Mouse (Mus musculus) G1E-ER4 (cell line): ENCODE measurements around the gene Fan1. TPM values are rescaled to one million over a fixed set of nuclear protein-coding genes. Genes with fewer than 3 reads are reported as not detected.

Experiments
- GATA1 ChIP-seq: IDR thresholded peaks from one replicate; pipeline ENCODE4 v1.8.0; 2012; ENCODE audit warnings: low read length, inconsistent platforms
- polyA plus RNA-seq: library from polyadenylated mRNA; stranded (reverse); fragments of >175 nt; gene quantifications from 2 replicates; pipeline ENCODE4 v1.2.3, GENCODE M21; 2012

Gene Fan1
- polyA plus RNA-seq, 1 experiment: 2.4 TPM

DNA sequence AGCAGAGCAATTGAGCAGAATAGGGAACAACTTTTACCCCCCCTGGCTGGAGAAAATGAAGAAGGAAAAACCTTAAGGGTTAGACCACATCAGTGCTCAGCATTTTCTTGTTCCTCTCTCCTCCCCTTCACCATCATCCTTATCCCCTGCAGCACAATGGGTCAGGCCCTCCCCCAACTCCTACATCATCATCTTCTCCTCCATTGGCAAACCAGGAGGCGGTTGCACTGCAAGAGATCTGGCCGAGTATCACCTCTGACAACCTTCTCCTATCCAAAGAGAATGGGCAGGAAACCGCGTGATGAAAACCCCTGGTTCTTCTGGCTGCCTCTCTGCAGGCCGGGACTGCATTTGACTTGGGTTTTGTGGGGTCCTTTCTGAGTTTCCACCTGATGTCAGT is 17.2 kb downstream of the Fan1 start:
- TF ChIP-seq GATA1: no peak

DNA sequence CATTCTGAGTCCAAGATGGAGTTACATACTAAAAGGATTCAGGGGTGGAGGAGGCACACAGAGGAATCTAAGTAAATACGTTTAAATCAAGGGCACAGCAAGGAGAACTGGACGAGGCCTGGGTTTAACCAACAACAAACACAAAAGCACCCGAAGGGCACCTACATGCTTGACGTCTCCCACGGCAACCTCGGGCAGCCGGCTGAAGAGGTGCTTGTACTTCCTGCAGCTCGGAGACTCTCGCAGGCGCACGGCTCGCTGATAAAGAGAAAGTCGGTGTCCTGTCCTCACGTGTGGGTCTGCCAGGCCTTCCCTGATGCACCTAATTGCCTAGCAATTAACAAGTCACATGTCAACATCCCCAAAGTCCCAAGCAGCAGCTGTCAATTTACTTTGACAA is 19.7 kb downstream of the Fan1 start:
- no peak for TF ChIP-seq GATA1

DNA sequence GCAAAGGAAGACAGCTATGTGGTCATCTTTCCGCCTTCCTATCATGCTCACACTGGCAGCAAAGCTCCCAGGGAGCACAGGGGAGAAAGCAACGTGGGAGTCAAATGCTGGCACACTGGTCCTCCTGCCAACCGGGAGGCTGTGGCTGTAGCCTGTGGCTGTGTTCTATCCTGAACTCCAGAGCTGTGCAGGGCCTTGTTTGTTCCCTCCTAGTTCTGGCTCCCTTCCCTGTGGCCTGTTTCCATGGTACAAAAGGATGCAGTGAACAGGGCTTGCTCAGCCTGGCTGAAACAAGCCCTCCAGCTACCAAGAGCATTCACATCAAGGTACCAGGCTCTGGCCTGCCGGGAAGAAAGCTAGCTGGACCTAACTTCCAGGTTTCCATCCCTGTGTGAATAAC is 22.8 kb downstream of the Fan1 start:
- TF ChIP-seq GATA1: no peak

DNA sequence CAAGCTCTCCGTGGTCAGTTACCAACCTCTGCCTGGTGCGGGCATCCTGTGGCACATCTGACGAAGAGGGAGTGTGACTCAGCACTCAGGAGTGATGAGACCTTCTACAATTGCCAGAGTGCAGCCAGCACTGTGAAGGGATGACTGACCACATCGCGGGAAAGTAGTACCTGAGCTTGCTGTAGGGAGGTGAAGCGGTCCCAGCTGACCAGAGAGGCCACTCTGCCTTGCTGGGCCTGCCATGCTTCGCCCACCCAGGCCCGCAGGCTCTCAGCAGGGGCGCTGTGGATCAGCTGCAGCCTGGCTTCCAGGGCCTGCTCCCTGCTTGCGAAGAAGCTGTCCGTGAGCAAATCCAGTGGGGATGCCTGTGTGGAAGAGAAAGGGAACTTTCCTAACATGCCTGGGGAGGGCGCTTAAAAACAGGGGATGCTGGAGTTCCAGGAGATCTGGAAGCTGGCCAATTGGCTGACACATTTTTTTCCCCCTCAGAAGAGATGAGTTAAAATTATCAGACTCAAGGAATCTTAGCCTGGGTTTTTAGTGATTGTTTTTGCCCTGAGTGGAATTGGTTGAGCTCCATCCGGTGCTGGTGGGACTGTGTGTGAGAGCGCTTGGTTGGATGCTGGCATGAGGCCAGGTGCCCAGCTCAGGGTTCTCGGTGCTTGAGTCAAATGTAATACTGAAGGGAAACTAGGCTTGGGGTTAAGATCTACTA is 24.6 kb downstream of the Fan1 start:
- TF ChIP-seq GATA1: no peak

DNA sequence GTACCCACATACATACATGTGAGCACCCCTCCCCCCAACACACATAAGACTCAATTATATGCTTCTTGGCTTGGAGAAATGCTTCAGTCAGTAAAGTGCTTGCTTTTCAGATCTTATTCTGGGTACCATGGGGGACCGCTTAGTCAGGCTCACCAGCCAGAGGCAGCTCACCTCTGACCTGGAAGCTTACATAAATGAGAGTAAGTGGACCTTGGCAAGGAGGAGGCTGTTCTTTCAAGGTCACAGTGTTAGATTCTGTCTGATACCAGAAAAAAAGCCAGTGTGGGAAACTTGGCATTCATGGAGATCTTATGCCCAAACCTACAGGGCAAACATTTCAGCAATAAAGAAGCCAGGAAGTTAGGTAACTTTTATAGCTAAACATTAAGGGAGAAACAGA is 26.1 kb downstream of the Fan1 start:
- TF ChIP-seq GATA1: no peak

DNA sequence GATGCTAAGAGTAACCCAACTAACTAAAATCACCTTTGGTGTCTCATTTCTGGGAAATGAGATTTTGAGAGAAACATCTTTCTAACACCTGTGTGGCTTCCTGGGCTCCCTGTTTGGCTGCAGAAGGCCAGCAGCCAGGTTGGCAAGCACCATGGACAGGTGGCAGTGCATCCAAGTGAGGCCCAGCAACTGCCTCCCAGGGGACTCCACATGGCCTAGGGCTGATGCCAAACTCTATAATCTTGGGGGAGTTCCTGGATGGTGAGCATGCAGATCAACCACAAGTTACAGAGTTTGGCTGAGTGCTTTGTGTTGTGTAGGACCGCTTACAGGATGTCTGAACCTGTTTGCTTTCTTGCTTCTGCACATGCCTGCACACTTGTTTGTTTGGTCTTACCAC is 41.2 kb downstream of the Fan1 start:
- no peak for TF ChIP-seq GATA1

DNA sequence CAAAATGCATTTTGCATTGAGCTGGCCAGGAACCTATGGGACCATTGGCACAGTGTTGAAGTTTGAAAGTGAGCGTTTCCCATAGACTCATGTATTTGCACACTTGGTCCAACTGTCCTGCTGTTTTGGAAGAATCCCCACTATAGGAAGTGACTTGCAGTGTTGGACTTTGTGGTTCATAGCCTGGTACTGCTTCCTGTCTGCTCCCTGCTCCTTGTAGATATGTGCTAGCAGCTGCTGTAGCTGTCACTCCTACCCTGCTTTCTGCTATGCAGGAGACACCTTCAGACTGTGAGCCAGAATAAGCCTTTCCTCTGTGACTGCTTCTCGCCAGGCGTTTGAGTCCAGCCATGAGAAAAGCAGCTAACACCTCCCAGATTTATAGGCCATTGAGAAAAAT is 42.6 kb downstream of the Fan1 start:
- TF ChIP-seq GATA1: no peak

DNA sequence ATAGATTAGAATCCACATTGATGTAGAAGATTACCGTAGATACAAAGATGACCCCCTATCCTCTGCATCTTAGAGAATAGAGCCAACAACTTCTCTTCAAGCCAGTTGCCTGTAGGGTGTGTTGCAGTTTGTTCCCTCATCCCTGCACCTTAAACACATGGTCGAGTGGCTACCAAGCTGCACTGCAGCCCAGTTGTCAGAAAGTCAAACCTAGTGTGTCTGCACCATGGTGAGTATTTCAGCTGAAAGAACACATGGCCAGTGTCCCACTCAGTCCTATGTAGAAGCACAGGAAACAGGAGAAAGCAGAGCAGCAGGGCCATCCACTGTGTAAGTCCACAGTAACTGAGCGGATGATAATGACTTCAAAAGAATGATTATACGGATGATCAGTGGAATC is 46.4 kb downstream of the Fan1 start:
- TF ChIP-seq GATA1: no peak

DNA sequence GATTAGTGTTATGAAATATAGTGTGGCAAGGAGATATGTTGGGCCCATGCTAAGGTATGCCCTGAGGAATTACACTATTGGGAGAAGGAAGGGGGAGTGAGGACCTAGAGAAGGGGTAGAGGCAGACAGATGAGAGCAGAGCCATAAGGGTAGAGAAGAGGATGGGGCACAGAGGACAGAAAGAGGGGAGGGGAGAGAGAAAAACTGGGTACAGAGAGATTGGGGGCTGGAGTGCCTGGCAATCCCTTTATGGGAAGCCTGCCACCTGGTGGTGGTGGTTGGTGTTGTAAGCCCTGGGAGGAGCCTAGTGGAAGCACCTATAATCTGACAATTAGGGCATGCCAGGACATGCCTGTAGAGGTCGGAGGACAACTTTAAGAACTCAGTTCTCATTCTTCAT is 47.0 kb downstream of the Fan1 start:
- no peak for TF ChIP-seq GATA1

DNA sequence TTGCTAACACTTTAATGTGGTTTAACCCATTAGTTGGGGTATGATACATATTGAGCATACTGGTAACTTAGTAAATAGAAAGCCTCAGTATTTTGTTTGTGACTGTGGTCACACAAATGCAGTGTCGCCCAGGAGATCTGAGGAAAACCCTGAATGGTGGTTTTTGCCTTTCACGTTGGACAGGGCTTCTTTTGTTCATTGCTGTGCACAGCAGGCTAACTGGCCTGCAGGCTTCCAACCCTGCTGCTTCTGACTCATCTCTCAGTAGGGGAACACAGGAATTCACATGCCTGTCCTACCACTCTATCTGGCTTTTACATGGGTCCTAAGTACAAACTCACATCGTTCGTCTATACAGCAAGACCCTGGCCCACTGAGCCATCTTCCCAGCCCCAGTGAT is 52.2 kb downstream of the Fan1 start:
- TF ChIP-seq GATA1: no peak

DNA sequence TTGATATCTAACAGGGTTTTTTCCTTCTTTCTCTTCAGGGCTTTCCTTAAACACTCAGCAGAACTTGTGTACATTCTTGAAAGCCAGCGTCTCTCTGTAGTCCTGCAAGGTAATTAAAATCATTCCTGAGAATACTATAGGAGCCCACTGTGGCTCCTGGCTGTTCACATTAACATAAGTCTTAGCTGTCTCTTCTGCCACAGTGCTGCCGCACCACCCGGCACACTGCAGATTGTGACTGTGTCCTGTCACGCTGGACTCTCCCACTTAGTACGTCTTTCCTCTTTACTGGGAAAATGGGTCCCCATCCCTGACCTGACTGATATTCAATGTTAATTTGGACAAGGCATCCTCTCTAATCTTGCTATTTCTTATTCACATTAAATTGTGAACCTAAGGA is 52.8 kb downstream of the Fan1 start:
- no peak for TF ChIP-seq GATA1

DNA sequence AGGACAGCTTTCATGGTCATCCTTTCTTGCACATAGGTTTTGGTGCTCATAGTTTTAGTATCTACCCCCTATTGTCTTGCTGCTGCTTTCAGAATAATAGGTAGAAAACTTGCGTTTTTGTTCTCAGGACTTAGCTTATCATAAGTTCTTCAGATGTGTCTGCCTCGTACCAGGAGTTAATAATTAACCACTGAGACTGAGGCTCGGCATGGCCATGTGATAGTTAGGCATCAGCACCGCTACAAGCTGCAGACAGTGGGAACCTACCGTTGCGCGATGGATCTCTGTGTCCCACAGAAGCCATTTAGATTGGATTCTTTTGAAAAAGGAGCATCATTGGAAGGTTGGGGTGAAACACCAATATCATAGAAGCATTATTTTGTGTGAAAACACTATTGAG is 61.1 kb downstream of the Fan1 start:
- no peak for TF ChIP-seq GATA1

DNA sequence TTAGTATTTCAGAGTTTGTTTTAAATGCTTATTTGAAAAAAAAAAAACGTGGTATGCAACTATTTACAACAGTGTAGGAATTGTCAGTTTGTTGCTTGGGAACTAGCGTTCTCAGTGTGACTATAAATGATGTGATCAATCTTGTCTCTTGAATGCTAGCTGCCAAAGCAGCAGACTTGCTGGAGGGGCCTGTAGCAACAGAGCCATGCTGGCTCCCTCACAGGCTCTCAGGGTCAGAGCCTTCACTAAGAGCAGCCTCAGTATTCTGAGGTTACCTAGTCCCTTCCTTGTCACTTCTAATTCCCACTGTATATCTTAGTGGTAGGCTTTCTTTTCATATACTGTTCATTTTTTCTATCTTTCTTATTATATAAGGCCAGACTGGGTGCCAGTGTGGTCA is 63.1 kb downstream of the Fan1 start:
- TF ChIP-seq GATA1: no peak

DNA sequence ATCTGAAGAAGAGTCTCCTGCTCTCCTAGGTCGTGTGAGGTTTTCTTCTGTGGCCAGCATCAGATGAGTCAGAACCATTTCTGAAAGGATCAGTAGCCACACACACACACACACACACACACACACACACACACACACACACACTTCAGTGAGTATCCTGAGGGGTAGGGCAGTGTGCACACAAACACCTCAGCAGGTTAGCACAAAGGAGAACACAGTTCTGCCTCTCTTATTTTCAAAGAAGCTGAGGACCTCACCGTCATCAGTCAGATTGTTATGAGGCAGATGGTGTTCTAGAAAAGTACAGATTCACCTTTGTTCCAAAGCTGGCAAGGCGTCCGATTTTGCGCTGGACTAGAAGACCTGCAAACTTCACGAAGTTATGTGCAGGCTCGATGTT is 63.7 kb downstream of the Fan1 start:
- no peak for TF ChIP-seq GATA1

Other genes with a start within 250 kb of the Fan1 start
- gene Trpm1, start 220.3 kb downstream of the Fan1 start, polyA plus RNA-seq: not detected in 2 replicates
- 3.2 and 3.3 TPM in 2 replicates for gene Mtmr10, start 86.4 kb downstream of the Fan1 start, polyA plus RNA-seq
- gene Mphosph10, start 18.2 kb upstream of the Fan1 start, polyA plus RNA-seq: 7.4 and 8.8 TPM in 2 replicates
- gene Mcee, start 18.5 kb upstream of the Fan1 start, polyA plus RNA-seq: 2.1 and 2.4 TPM in 2 replicates
- gene Apba2, start 127.6 kb upstream of the Fan1 start, polyA plus RNA-seq: not detected in 2 replicates